Mouse (Mus musculus) testis, adult 2 months (tissue): ENCODE results near the gene Prss53.

Experiments
- CTCF ChIP-seq: fragments of 200-500 bp; IDR thresholded peaks from 2 replicates; pipeline ENCODE4 v1.5.1; 2012; ENCODE audit warnings: low read depth, mild to moderate bottlenecking, inconsistent platforms, low read length, moderate library complexity; ENCODE audit not compliant: control insufficient read depth, insufficient read depth, insufficient replicate concordance
- POLR2A ChIP-seq: fragments of 200-500 bp; IDR thresholded peaks from 2 replicates; pipeline ENCODE4 v1.6.1; 2012; ENCODE audit warnings: low read depth, mild to moderate bottlenecking, inconsistent platforms, low read length, moderate library complexity; ENCODE audit not compliant: control insufficient read depth

- TF ChIP-seq CTCF (no peak), POLR2A (no peak)
Measured at GRCm38 (mm10) chr7:127880431-127880830, 10.3 kb downstream of the Prss53 start.
